ENCODE assay signal across 21 mouse cellular contexts in genomic region chr1:110194481-110194880, GRCm38 (mm10).
"Had no signal": no experiment of that assay in that cellular context is flagged by ENCODE, and none has a peak within 500 bp of the region (broad histone marks: within the 10 kb centered on the region; RNA-seq: fewer than 3 reads in every experiment).

No protein-coding gene starts in this region.

- H3K4me2 ChIP-seq: limb, embryonic 12.5 days; liver, embryonic 12.5 days; liver, embryonic 15.5 days; lung, embryonic 15.5 days; midbrain, embryonic 11.5 days; neural tube, embryonic 13.5 days; stomach, embryonic 15.5 days had no signal

- H3K4me1 ChIP-seq: limb, embryonic 12.5 days; liver, embryonic 12.5 days; liver, embryonic 15.5 days; lung, embryonic 15.5 days; megakaryocyte, embryonic 14.5 days; neural tube, embryonic 13.5 days; stomach, embryonic 15.5 days had no signal

- H3K4me3 ChIP-seq: layer of hippocampus, adult 2 months; limb, embryonic 12.5 days; liver, embryonic 12.5 days; liver, embryonic 15.5 days; lung, embryonic 15.5 days; megakaryocyte, embryonic 14.5 days; neural tube, embryonic 13.5 days; stomach, embryonic 15.5 days had no signal

- H3K36me3 ChIP-seq: limb, embryonic 12.5 days; liver, embryonic 12.5 days; liver, embryonic 15.5 days; lung, embryonic 15.5 days; neural tube, embryonic 13.5 days; stomach, embryonic 15.5 days had no signal

- DNase-seq: kidney, adult 11 months; kidney, adult 9 months; layer of hippocampus, adult 9-11 months; liver; lung, adult 18-20 months; lung, postnatal 10 days; lung, postnatal 36 days; retina, postnatal 1 day; right cerebral cortex, postnatal 25 days; spleen, adult 18-20 months; thymus, postnatal 25 days had no signal

- H3K27me3 ChIP-seq: limb, embryonic 12.5 days; liver, embryonic 12.5 days; liver, embryonic 15.5 days; lung, embryonic 15.5 days; megakaryocyte, embryonic 14.5 days; neural tube, embryonic 13.5 days; stomach, embryonic 15.5 days had no signal

- H3K9ac ChIP-seq: limb, embryonic 12.5 days; liver, embryonic 12.5 days; liver, embryonic 15.5 days; lung, embryonic 15.5 days; neural tube, embryonic 13.5 days; stomach, embryonic 15.5 days had no signal

- ATAC-seq: liver, embryonic 12.5 days had no signal

- H3K9me3 ChIP-seq: limb, embryonic 12.5 days; liver, embryonic 12.5 days; liver, embryonic 15.5 days; lung, embryonic 15.5 days; megakaryocyte, embryonic 14.5 days; neural tube, embryonic 13.5 days; stomach, embryonic 15.5 days had no signal

- H3K27ac ChIP-seq: kidney, postnatal 0 days; layer of hippocampus, adult 2 months; limb, embryonic 12.5 days; liver, embryonic 12.5 days; liver, embryonic 15.5 days; lung, embryonic 15.5 days; neural tube, embryonic 13.5 days; stomach, embryonic 15.5 days had no signal
